Mouse (Mus musculus): Measurements from ENCODE around the gene Cpeb2.
A peak's percentile ranks its signal among the peaks of the same experiment; 100 is the strongest.

Cpeb2 gene

DNA sequence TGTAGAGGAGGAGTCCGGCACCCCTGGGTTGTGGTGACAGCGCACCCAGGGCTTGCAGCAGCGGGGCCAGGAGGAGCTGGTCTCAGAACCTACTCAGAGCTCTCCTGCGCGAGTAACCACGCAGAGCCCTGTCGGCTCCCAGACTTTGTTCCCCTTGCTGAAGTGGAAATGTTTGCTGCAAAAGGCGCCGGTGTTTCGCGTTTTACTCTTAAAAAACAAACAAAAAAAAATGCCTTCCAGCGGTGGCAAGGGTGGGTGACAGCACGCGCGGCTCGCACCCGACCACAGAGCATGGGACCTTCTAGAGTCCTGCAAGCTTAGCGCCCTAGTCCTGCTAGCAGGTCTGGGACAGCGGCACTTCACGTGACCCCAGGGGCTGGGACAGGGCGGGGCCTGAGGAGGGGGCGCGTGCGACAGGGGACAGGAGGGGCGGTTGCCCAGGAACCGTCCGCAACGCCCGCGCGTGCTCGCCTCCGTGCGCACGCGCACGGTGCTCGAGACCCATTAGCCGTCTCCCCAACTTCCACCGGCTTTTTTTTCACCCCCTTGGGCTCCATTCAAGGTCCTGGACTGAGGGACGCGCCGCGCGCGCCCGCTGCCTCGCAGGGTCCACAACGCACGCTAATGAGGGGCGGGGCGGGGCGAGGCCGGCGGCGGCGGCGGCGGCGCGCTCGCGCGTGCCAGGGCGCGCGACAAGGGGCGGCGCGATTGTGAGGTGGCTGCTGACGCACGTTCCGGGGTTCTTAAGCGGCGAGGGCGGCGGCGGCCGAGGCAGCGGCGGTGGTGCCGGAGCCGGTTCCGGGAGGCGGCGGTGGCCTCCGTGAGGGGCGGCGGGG, at the start of gene Cpeb2:
Cpeb2 (plus strand) TSS at position 691 of the 836 bp plus-strand sequence.
- DNase-seq (ENCODE audit: low read depth), result peak; percentile 55

DNA sequence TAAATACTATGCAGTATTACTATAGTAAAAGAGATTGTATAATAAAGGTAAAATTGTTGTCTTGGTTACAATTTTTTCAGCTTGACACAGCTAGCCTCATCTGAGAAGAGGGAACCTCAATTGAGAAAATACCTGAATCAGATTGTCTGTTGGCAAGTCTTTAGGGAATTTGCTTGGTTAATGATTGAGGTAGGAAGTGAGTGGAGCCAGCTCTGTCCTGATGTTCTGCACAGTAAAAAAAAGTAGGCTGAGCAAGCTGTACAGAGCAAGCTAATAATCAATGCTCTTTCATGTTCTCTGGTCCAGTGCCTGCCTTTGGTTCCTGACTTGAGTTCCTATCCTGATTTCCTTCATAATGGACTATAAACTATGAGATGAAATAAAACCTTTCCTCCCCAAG, 49.4 kb upstream of the Cpeb2 start:
- no peak for DNase-seq (ENCODE audit: low read depth)

DNA sequence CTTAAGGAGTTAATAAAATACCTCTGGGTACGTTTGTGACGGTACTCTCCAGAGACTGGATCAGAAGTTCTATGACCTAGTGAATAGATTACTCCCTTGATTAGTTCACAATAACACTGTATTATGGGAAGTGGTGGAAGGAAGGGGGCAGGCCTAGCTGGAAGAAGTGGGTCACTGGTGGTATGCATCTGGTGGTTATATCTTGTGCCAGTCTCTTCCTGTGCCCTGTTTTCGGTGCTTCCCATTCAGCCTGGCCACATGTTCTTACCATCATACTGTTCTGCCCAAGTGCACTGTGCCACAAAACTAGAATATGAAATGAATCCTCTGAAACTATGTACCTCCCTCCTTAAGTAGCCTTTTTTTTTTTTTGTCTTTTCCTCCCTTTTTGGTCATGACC, 48.1 kb upstream of the Cpeb2 start:
- no peak for DNase-seq (ENCODE audit: low read depth)

DNA sequence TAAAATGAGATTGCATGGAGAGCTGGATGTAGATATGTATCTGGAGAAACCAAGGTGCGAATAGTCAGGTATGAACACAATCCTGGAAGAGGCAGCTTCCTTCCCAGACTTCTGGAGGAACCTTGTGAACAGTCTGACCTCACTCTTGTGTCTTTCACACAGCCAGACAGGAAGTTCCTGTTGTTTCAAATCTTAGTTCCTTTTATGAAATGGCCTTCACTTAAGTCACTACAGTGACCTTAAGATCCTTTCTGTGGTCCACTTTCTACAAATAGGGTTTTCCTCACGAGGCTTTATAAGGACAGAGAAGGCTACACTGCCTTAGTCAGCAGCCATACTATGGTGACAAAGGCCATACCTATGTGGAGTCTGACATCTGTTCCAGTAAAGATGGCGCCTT, 47.5 kb upstream of the Cpeb2 start:
- DNase-seq (ENCODE audit: low read depth), result no peak

DNA sequence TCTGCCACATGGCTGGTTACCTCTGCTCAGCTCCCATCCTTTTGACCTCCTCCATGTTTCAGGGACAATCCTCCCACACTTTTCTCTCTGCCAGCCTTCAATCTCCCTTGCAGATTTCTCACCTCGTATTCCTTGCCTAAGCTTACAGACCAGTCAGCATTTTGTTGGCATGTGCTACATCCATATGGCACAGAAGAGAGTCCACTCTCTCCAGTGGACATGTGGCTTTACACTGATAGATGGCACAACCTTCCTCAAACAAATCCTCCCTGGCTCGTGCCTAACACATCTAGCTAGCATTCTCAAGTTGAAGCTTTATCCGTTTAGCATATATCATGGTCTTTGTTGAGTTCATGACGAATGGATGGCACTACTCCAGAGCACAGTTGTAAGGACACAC, 32.3 kb upstream of the Cpeb2 start:
- DNase-seq (ENCODE audit: low read depth), result no peak

DNA sequence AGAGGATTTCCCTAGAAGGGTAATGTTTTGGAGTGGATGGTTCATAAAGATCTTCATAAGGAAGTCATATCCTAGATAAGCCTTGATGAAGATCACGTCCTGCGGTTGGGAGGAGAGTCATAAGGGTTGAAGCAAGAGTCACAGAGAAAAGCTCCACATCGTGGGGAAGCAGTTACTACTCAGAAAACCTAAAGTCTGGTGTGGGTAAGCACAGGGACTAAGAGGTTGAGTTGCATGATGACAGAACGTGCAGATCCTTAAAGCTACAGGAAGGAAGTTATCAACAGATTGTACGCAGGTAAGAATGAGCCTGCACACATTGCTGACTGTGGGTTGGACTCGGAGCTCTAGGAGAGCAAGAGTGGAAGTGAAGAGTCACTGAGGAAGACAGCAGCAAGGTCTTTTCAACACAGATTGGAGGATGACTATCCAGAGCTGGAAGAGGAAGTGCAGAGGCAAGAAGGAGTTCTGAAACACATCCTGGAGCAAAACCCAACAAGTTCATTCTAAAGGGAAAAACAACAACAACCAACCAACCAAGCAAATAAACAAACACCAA, 26.4 kb upstream of the Cpeb2 start:
- DNase-seq (ENCODE audit: low read depth), result no peak

DNA sequence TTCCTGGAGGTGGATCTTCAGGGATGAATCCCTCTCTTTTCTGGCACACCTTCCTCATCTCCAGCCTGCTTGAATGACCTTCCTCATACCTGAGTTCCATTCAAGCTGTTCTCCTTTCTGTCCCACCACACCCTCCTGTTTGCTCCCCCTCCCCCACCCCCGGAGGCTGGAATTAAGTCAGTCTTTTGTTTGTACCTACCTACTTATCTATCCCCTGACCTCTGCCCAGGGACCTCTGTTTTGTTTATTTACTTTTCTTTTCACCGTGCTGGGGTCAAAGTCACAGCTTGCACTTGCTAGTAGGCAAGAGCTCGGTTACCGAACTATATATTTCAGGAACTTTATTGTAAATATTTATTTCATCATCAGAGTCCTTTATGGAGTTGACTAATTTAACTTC, 15.5 kb upstream of the Cpeb2 start:
- DNase-seq (ENCODE audit: low read depth), result no peak

DNA sequence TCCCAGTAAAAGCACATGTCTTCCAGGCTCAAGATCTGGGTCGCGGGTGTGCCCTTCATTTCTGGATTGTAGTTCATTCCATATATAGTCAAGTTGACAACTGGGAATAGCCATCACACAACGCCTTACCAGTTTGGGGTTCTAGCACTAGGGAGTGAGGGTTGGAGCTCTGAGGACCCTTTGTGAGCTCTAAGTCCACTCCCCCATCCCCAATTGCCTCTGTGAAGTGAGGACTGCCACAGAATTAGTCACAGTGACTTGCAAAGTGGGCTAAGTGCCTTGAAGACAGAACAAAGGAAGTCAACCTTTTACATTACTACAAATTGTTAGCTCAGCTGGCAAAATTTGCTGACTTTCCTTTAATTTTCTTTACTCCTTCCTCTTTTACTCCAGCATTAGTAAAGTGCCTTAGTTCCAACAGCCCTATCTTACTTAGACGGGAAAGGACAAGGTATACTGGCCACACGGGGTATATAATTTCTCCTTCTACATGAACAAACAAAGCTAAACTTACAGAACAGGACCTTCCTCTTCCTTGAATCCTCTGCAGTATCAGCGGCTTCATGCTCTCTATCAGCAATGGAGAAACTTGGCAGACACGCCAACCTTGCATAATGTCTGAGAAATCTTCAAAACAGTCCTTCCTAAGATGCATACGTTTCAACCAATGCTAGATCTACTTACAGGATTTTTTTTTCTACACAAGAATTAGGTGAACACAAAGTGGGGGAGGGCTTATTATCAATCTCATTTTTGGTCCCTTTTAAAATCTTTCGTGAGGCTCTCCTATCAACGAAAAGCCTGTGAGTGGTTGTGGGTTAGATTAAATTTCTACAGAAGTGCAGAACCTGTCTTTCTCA, 14.8 kb upstream of the Cpeb2 start:
- DNase-seq (ENCODE audit: low read depth), result no peak

DNA sequence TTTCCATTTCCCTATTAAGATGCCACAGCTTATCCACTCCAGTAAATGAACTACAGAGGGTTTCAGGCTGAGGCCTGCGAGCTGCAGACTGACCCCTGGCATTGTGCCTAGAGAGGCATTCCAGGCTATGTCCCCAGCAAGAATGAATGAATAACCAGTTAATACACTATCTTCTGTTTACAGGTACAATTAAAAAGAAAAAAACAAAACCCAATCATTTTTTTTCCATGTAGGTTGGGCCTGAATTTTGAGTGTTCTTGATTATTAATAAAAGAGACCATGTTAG, 14.2 kb upstream of the Cpeb2 start:
- DNase-seq (ENCODE audit: low read depth), result no peak

DNA sequence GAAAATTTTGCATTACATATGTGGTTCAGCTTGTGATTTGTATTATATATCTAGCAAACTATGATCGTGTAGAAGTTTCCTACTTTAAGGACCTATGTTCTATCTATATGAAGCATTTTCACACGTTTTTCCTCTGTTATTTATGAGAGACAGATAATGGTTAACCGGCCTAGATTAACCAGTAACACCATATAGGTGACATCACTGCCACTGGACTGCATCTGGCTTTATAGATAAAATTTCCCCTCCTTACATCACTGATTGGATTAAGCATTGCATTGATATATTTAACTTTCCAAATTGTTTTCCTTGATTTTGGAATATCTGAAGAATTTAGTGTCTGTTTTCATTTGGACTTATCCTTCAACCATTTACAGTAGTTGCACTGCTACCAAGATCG, 9.6 kb upstream of the Cpeb2 start:
- no peak for DNase-seq (ENCODE audit: low read depth)

DNA sequence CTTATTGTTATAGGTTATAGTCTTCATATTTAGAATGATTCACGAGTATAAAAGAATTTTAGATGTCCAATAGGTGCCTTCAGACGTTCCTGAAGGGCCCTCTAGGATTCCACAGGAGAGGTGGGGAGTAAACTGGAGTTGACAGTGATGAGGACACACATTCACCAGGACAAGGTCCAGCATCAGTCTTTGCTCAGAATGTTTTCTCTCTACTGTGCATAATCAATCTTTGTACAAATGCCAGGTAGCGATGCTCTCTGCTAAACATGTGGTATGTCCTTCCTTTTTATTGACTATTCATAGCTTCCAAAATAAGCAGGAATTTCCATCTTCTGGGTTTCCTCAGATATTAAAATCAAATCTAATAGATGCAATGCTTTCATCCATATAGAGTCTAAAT, 8.7 kb upstream of the Cpeb2 start:
- no peak for DNase-seq (ENCODE audit: low read depth)

DNA sequence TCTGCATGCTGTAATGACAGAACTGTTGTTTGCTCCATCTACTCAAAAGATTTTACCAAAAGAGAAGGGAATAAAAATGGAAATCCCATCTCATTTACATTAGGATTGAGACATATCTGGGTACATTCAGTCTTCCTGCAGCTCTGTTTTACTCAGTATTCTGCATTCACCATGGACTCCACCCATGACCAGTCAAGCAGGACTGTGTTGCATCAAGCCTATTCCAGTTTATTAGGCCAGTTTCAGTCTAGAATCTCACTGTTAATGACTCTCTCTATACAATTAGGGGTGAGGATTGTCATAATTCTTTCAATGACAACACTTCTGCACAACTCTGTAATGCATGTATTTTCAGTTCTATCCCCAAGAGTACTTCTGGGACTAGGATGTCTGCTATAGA, 6.8 kb upstream of the Cpeb2 start:
- no peak for DNase-seq (ENCODE audit: low read depth)

DNA sequence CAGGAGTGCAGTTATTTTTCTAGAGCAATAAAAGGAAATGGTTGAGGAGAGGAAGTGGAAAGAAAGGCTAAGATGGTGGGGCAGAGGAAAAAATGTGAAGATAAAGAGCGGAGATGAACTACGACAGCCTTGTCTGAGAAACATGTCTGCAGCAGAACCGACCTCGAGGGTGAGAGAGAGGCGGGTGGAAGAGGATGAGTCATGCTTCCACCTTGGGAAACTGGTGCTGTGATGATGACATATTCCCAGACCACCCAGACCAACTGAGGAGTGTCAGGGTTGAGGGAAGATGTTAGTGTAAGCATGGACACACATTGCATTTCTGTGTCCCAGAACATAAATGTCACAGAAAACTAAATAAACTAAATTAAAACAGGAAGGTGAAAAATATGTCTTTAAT, 5.4 kb upstream of the Cpeb2 start:
- DNase-seq (ENCODE audit: low read depth), result no peak

DNA sequence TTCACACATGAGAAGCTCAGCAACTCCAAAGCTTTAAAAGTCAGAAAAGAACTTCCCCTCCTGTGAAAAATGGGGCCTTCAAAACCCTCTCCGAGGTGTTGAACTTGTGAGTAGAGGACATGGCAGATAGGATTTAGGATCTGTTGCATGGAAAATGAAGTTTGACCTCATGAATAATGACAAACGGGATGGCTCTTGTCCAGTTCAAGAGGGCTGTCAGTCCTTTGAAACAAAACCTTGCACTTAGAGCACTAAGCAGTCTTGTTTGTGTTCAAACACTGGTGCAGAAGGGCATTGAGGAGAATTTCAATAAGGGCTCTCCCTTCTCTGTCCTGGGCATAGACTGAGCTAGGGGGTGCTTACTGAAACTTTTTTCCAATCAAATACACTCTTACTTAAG, 1.9 kb upstream of the Cpeb2 start:
- no peak for DNase-seq (ENCODE audit: low read depth)

DNA sequence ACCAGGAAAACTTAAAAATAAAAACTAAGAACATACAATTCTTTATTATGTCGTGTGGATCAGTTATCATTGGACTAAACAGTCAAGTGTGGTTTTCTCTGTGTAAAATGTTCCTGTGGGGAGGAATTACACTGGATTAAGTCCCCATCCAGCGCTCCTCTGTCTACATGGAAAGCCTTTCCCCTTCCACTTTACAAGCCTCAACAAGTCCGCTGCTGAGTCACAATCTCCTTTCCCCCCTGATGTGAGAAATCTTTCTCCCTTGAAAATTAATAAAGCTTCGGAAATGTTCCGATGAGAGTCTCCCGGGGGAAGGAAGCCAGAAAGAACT, 856 bp upstream of the Cpeb2 start:
- no peak for DNase-seq (ENCODE audit: low read depth)

DNA sequence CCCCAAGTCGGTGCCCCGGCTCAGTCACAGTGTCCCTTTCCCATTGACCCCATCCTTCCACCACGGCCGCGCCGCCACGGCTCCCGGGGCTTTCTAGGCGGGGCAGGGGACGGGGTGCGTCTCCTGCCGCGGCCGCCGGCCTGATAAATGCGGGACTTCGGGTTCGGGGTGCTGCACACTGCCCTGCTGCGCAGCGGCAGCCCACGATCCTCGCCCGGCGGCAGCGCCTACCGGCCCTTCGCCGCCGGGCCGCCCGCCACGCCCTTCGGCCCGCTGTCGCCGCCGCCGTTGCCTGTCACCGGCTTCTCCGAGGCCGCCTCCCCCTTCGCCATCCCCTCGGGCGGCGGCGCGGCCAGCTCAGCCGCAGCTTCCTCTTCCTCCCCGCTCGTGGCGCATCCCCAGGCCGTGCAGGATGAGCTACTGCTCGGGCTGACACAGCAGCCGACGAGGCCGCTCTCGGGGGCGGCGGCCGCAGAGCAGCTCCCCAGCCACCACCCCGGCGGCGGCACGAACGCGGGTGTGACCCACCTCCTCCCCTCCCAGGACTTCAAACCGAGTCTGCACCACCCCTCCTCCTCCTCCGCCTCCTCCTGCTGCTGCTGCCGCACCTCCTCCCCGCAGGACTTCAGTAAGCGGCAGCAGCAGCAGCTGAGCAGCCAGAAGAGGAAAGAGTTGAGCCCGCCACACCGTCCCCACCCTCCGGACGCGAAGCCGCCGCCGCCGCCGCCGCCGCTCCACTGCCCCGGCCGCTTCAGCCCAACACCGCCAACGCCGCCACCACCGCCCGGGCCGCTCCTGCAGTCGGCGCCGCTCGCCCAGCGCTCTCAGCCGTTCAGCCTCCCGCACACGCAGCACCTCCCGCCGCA, 579 bp downstream of the Cpeb2 start:
- DNase-seq (ENCODE audit: low read depth), result peak; percentile 45

DNA sequence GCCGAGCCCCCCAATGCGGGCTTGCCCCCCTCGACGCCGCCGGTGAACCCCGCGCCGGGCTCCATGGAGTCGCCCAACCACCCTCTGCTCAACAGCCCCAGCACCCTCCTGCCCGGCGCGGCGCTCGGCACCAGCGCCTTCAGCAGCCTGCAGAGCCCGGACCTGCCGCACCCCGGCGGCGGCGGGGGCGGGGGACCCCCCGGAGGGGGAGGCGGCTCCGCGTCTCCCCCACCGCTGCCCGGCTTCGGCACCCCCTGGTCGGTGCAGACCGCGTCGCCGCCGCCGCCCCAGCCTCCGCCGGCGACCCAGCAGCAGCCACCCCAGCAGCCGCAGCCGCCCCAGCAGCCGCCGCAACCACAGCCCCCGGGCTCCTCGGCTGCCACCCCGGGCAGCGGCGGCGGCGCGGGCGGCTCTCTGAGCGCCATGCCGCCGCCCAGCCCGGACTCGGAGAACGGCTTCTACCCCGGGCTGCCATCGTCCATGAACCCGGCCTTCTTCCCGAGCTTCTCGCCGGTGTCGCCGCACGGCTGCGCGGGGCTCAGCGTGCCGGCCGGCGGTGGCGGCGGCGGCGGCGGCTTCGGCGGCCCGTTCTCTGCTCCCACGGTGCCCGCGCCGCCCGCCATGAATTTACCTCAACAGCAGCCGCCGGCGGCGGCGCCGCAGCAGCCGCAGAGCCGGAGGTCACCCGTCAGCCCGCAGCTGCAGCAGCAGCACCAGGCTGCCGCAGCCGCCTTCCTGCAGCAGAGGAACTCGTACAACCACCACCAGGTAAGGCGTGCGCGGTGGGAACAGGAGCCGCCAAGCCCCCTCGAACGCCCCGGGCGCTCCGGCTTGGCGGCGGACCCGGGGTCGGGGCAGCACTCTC, 1.6 kb downstream of the Cpeb2 start:
- no peak for DNase-seq (ENCODE audit: low read depth)

DNA sequence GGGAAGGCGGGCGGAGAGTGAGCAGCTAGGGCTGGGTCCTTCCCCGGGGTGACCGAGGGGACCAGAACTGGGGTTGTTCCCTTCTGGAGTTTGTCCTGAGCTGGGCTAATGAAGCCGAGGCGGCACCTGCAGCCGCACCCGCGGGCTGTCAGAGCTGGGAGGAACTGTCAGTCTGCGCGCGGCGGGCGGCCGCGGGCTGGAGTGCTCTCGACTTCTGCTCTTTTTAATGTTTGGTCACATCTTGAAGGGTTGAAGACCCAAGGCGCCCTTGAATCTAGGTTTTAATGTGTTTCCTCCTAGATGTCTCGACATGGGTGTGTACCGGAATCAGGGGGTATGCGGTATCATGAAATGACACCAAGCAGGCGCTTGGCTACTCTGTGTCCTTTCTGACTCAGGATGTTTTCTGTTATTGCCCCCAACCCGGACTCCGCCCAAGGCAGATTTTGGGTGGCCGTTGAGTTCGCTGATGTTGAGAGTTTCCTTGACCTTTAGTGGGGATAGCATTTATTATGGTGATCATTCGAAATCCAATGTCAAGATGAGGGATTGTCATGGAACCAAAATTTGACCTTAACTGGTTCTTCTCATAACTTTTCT, 2.3 kb downstream of the Cpeb2 start:
- no peak for DNase-seq (ENCODE audit: low read depth)

DNA sequence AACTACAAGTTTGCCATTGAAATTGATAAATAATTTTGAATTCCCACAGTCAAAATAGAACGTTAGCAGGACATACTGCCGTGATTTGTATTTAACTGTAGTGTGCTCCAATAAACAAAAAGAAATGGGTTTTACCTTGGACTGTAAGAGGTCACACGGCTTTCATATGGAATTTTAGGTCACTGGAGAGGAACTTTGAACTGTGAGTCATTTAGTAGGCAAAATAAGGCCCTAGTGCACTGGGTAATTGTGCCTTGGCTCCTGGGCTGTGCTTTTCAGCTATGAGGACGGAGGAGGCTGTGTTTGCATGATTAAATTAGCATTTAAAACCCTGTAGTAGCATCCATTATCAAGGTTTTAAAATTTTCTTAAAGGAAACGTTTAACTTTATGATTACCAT, 3.0 kb downstream of the Cpeb2 start:
- no peak for DNase-seq (ENCODE audit: low read depth)

DNA sequence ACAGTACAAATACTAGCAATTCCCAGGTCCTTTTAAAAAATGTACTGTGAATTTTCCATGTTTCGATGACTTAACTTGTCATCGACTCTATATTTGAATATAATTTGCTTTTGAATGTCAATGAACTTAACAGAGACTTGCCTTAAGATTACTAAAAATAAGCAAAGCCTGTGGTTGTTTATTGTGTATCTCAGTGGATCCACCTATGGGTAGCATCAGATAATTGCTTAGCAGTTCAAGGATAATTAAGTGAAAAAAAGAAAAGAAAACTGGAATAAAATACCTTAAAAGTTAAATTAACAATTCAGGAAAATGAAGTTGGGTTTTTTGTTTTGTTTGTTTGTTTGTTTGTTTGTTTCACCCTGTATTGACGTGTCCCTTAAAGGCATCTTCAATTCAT, 3.5 kb downstream of the Cpeb2 start:
- DNase-seq (ENCODE audit: low read depth), result no peak

DNA sequence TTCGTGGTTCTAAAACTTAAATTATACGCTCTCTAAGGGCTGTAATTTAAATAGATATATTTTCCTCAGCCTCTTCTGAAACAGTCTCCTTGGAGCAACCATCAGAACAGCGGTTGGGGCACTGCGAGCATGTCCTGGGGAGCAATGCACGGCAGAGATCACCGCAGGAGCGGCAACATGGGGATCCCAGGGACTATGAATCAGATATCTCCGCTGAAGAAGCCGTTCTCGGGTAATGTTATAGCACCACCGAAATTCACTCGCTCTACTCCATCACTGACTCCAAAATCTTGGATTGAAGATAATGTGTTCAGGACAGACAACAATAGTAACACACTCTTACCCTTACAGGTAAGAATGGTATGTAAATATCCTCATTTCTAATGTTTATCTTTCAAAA, 4.3 kb downstream of the Cpeb2 start:
- no peak for DNase-seq (ENCODE audit: low read depth)

All from fibroblast of lung, adult 2 months (primary cell).